Mouse (Mus musculus): Measurements from ENCODE around the gene Tulp4.

Gene Tulp4

DNA sequence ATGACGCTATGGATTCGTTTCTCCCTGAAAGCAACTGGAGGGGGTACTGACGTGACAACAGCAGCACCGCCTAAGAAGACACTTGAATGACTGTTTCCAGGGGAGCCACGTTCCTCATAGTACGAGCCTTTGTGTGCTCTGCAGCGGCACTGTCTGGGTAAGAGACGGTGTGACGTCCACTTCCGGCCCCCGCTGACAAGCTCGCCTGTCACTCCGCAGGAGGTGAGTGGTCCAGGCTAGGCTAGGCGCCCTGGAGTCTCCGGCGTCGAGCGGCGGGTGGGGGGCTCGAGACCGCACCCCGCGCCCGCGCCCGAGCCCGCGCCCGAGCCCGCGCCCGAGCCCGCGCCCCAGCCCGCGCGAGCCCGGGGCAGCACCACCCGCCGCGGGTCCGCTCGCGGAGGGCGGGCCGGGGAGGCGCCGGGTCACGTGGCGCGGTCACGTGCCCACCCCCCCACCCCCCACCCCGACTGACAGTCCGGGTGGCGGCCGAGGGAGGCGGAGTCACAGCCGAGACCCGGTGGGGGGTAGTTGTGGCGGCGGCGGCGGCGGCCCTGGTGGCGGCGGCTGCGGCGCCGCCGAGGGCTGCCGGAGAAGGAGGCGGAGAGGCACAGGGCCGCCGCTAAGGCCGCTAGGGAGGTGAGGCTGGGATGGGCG is at the start of gene Tulp4:
Gene Tulp4 (plus strand): TSS at position 77 of the 654 bp plus-strand sequence.
- peak; percentile 71 to 83 for DNase-seq (ENCODE audit: low spot score in 2 of 2)

DNA sequence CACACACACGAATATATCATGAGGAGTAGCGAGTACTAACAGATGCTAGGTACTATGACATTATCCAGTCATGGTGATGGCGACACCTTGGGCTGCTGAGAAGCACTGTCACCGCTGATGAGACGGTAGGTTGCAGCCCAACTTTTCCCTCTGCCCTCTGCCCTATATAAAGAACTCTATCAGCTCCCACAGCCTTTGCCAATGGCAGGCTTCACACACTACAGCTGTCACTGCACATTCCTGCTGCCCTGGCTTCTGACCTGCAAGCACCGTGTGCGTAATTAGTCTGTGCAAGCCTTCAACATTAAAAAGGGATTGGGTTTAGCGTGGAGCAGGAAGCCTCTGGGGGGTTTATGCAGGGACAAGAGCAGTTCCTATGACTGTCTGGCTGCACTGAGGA is 43.4 kb upstream of the Tulp4 start:
- no peak for DNase-seq (ENCODE audit: low spot score in 2 of 2)

DNA sequence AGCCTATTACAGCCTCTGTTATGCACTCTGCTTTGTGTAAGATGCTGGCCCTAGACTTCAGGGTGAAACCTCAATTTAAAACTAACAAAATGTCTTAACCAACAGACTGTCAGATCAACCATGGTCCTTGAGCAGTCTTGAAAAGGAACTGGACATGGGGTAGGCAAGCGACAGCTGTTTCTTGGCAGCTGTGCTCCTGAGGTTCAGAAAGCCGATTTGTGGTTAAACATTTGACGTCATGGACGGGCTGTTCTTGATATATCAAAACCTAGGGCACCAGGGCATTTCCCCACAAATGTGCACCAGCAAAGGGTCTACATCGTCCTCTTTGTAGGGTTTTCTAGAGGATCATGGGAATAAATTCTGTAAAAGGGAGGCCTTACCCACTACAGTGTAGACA is 42.7 kb upstream of the Tulp4 start:
- DNase-seq (ENCODE audit: low spot score in 2 of 2): no peak

DNA sequence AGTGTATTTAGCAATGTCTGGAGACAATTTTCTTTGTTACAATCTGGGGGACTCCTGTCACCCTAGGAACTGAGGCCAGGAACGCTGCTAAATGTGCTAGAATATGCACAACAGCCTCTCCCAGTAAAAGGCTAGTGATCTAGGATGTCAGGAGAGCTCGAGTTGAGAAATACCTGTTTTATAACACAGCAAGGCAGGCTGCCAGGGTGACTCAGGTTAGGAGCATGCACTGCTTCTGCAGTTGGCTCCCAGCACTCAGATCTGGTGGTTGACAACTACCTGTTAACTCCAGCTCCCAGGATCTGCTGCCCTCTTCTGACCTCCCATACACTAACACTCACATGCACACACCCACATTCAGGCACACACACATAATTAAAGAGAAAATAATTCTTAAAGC is 40.2 kb upstream of the Tulp4 start:
- DNase-seq (ENCODE audit: low spot score in 2 of 2): no peak

DNA sequence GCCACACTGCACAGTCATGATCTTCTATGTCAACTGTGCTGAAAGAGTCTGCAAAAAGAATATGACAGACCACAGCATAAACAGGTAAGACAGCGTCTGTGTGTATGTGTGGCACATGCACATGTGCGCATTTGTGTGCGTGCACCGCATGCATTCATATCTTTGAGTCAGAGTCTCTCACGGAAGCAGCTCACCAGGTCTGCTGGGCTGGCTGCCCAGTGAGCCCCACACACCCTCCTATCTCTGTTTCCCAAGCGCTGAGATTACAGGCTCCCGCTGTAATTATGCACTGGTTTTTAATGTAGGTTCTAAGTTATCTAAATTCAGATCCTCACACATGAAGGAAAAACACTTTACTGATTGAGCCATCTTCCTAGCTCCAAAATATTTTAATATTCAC is 38.6 kb upstream of the Tulp4 start:
- no peak for DNase-seq (ENCODE audit: low spot score in 2 of 2)

DNA sequence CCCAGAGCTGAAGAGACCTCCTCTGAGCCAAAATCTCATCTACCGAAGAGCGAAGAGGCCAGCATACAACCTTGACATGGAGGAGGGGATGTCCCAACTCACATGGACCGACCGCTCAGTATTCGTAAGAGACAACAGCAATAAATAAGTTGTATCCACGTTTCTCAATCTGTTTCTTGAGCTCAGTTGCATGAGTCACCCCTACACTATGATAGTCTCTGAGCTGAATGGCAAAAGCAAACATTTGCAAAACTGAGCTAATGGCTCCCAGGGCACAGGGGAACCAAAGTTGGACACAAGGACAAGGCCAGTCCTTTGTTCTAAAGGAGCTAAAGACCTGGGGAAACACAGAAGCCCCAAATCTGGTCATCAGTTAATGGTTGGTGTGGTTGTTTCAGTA is 36.4 kb upstream of the Tulp4 start:
- DNase-seq (ENCODE audit: low spot score in 2 of 2): no peak

DNA sequence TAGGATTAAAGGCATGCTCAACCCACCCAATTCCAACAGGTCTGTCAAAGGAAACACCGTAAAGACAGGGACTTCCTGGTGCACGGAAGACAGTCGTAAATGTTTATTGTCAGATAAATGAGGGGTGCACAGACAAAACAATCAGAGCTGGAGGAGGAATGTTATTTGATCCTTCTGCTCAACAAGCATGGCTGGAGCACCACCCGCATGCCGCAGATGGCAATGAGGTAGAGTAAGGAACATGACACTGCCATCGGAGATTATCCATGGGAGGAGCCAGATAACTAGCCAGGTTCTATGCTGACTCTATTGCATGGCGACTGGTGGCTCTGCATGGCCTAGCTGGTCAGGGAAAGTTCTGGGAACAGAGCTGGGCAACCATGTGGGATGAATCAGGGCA is 32.8 kb upstream of the Tulp4 start:
- no peak for DNase-seq (ENCODE audit: low spot score in 2 of 2)

DNA sequence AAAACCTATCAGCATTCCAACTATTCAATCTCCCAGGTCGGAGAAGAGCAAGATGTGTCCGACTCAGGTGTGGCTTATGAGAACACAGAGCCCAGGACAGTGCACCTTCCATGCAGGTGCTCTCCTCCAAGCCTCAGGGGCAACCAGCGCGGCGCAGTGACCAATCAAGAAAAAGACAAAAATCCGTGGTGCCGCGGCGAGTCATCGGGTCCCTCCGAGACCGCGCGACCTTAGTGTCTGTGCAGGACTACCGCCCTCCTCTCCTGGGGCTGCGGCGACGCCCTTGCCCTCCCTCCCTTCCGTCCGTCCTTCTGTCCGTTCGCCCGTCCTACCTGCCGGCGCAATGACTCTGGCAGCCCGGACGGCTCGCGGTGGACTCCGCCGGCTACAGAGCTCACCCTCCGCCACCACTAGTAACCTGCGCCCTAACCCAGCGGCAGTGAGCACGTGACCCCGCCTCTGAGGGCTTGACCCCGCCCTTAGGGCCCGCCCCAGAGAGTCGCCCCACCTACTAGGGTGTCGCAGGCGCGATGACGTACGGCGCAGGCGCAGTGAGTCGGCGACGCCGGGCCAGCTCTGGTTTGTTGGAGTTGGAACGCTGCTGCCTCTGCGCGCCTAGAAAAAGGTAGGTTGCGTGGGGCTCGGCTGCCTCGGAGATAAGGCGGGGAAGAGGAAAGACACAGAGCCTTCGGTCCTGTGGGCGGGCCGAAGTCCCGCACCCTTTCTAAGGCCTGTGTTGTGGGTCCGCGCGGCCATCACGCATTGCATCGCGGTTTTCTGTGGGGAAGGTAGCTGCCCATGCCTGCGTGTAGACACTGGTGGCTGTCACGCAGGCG is 26.7 kb upstream of the Tulp4 start, which contains the start of the genes Serac1 and Gtf2h5:
Gene Serac1 (minus strand): TSS at position 455 of the 836 bp plus-strand sequence.
Gene Gtf2h5 (plus strand): TSS at position 500 of the 836 bp plus-strand sequence.
- peak; percentile 95 to 97 for DNase-seq (ENCODE audit: low spot score in 2 of 2)

DNA sequence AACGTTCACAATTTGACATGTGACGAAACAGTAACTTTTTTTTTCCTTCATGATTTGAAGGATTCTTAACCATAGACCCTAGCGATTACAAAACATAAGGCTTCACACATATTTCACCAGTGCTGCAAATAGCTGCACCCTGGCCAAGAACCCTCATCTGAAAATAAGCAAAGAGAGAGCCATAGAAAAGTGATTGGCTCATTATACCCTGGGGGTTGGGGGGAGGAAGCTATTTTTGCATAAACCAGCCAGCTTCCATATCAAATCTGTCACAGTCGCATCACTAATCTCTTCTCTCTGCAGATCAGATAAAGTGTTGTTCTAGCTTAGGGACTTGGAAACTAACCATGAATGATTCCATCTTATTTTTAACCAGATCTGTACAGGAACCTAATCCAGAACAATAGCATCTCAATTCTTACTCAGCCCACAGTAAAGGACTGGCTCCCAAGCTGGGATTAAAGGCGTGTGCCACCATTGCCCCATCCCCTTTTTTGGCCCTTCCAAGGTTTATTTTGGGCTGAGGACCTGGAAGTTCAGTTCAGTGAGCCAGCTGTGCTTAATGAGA is 22.8 kb upstream of the Tulp4 start:
- no peak for DNase-seq (ENCODE audit: low spot score in 2 of 2)

DNA sequence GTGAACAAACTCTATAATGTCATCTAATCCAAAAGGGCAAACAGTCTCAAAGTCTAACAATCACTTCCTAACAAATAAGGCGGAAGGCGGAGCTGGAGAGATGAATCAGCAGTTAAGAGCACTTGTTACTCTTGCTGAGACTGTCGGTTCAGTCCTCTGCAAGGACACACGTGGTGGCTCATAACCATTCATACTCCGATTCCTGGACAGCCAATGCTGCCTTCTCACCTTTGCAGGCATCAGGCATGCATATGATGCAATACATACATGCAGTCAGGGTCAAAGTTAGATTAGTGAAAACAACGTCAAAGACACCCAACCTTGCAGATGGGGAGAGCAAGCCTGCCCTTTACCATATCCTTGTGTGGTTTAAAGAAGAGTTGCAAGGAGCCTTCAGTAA is 14.6 kb upstream of the Tulp4 start:
- DNase-seq (ENCODE audit: low spot score in 2 of 2): no peak

DNA sequence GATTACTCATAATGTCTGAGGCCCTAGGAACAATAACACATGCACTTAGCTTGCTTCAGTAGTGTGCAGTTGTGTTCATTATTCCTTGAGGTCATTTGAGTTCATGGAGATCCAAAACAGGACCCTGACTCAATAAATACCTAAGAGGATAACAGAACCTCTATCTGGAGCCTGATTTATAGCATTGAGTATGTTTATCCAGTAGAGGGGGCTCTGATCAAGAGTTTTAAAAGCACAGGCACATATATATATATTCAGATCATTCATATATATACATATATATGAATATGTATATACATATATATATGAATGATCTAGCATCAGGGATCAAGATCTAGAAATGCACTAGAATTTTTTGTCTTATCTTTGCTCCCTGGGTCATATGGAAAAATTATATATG is 10.7 kb upstream of the Tulp4 start:
- DNase-seq (ENCODE audit: low spot score in 2 of 2): no peak

DNA sequence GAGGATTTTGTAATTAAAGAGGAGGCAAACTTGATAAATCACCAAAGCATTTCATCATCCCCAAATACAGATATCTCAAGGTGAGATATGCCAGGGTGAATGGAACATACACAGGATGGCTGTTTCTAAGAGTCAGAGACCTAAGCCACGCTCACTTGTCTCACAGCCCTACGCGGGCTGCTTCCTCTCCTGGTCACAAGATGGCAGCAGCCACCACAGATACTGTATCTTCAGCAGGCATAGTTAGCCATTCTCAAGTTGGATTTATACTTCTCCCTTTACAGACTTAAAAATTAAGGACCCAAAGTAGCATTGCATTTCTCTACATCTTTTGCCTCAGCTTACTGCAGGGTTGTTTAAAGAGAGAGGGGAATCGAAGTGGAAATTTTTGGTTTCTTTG is 8.4 kb upstream of the Tulp4 start:
- DNase-seq (ENCODE audit: low spot score in 2 of 2): peak in 1 of 2 experiments; percentile 49

DNA sequence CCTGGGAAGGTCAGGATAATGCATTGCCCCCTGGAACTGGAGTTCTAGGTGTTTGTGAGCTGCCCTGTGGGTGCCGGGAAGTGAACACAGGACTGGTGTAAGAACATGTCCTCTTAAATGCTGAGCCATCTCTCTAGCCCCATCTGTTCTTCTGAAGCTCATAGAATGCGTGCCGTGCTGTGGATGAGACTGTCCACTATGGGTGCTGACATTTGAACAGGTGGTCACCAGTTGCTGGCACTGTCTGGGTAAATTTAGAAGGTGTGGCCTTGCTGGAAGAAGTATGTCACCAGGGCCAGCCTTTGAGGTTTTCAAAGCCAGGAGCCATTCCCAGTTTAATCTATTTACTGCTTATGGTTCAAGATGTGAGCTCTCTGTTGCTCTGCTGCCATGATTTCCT is 4.0 kb upstream of the Tulp4 start:
- DNase-seq (ENCODE audit: low spot score in 2 of 2): no peak

DNA sequence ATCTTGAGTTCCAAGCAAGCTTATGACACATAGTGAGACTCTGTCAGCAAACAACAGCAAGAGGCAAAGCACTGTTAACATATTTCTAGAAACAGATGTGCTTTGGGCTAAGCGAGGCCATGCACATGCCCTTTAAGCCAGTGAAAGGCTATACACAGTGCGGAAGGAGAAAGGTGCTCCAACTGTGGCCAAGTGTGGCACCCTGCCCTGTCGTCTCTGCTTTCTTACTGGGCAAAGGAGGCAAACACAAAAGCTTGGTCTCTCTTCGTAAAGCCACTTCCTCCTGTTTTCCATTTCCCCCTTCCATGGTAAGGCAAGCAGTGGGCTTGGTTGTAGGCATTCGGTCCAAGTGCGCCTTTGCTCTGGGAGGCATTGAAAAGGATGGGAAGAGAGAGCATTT is 2.7 kb upstream of the Tulp4 start:
- DNase-seq (ENCODE audit: low spot score in 2 of 2): no peak

DNA sequence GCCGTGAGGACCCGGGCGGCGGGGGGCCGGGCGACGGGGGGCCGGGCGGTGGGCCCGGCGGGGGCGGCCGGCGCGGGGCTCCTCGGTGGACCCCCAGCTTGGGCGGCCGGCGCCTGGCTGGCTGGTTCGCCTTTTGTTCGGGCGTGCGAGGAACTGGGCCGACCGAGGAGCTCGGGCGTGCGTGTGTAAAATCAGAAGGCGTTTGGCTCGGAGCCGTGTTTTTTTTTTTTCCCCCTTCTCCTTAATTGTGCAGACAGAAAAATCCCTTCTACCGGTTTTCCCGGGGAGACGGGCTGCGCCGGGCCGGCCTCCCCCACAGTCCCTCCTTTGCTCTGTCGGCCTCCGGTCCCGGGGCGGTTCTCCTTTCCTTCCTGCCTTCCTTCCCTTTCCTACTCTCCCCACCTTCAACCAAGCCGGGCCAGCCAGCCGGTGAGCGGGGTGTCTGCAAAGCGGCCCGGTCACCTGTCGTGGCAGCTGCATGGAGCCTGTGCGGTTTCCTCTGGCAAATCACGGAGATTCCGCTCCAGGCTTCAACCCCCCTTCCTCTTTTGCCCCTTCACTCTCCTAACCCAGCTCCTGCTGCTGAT is 871 bp downstream of the Tulp4 start:
- DNase-seq (ENCODE audit: low spot score in 2 of 2): peak; percentile 32 to 47

DNA sequence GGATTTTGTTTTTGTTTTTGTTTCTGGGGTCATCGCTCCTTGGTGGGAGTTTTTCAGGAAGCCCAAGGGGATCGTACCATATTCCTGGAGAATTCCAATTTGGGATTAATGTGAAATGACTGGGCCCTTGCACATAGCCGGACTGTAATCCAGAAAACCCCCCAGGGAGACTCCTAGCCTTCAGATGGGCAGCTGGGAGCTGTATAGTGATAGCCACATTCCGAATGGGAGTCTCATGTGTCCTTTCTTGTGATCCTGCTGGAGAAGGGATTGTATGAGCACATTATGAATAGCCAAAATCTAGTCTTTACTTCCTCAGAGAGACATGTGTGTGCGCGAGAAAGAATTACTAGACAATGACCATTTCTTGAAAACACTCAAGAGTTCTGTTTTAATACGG is 1.9 kb downstream of the Tulp4 start:
- DNase-seq (ENCODE audit: low spot score in 2 of 2): no peak

DNA sequence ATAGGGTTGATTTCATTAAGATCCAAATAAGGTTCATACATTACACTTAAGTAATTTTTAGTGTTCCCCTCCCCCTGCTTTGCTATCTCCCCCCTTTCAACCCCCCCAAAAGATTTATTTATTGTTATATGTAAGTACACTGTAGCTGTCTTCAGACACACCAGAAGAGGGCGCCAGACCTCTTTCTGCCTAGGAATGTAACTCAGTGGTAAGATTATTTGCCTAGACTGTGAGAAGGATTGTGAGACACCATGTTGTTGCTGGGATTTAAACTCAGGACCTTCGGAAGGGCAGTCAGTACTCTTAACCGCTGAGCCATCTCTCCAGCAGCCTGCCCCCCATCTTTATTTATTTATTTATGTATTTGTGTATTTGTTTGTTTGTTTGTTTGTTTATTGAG is 4.7 kb downstream of the Tulp4 start:
- DNase-seq (ENCODE audit: low spot score in 2 of 2): no peak

DNA sequence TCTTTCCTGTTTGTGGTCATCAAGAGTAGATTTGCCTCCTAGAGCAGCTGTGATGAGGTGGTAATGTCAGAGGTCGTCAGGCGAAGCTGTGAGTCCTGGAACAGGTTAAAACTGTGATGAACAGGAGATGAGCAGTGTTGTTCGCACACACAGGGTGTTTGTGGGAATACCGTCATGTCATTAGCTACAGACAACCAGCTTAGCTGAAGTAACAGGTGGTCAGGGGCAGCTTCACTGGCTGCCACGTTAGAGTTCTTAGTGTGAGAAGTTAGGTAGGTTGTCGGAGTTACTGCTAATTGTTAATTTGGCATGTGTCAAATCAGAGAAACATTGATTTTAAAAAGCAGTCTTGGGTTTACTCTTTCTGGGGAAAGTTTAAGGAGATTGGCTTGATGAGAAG is 7.4 kb downstream of the Tulp4 start:
- no peak for DNase-seq (ENCODE audit: low spot score in 2 of 2)

DNA sequence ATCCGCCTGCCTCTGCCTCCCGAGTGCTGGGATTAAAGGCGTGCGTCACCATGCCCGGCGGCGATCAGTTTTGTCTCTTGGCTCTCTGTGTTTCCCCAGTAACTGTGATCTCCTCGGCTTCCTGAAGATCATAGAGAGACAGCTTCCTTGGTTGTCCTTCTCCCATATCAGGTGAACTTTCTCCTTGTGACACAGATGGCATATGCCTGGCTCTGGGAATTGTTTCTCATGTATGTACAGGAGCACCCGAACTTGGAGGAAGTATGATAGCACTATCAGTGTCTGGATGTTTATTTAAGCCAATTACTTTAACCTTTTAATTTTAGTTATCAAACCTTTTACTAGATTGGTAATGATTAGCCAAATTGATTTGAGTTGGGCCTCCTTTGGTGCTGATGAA is 8.8 kb downstream of the Tulp4 start:
- no peak for DNase-seq (ENCODE audit: low spot score in 2 of 2)

DNA sequence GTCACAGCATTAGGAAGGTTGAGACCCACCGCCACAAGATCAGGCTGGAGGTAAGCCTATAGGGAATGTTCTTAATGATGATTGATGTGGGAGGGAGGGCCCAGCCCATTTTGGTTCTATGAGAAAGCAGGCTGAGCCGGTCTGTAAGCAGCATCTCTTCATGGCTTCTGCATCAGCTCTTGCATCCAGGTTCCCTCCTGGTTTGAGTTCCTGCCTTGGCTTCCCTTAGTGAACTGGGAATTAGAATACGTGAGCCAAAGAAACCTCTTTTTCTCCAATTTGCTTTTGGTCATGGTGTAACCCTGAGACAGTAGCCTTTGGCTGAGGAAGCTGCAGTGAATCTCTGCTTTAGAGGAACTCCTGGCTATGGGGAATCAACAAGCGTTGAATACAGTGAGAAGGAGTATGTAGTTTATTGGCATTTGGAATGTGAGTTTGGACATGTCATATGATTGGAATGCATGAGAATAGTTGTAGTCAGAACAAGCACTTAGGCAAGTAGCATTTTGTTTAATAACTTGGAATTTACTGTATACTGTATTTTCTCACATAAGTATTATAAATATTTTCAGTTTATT is 11.0 kb downstream of the Tulp4 start:
- DNase-seq (ENCODE audit: low spot score in 2 of 2): no peak

DNA sequence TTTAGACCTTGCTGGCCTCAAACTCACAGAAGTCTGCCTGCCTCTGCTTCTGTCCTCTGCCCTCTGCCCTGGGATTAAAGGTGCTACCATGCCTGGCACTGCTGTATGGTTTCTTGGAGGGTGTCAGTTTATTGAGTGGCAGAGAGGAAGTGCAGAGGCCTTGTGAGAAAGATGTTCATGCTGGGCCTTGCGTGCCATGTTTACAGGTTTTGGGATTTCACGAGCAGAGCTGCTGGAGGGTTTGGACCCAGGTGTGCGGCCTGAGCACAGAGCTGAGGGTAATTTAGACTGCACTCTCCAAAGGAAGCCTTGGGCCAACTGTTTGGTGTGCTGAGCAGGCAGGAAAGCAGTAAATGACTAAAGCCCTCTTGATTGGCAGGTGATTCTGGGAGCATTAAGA is 11.7 kb downstream of the Tulp4 start:
- no peak for DNase-seq (ENCODE audit: low spot score in 2 of 2)

DNA sequence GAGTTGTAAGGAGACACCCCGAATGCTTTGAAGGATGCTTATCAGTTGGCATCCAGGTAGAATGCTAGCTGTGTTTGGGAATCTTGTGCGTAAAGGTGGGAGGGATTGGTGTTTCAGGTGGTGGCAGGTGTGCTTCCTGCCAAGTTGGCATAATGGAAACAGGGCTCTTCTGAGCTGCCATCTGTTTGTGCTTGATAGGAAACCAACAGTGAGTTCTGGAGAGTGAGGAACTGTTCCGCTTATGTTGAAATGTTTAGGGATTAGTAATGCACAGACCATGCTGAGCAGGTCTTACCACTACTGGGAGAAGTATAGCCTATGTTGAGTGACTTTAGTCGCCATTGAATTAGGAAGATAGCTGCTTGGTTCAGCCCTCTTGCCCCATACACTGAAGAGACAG is 12.6 kb downstream of the Tulp4 start:
- DNase-seq (ENCODE audit: low spot score in 2 of 2): no peak

Data from frontal cortex, postnatal 14 days (tissue).